Mouse (Mus musculus): ENCODE results near the gene Lamp1.

The Lamp1 gene

GRCm38 (mm10) chr8:13163563-13163962 lies 4.6 kb downstream of the Lamp1 start:
- no peak for DNase-seq (ENCODE audit: low read depth, low spot score)

GRCm38 (mm10) chr8:13164361-13164760 lies 5.4 kb downstream of the Lamp1 start:
- DNase-seq (ENCODE audit: low read depth, low spot score): no peak

GRCm38 (mm10) chr8:13170510-13170909 lies 11.5 kb downstream of the Lamp1 start:
- no peak for DNase-seq (ENCODE audit: low read depth, low spot score)

- no peak for DNase-seq (ENCODE audit: low read depth, low spot score)
Observed at GRCm38 (mm10) chr8:13174305-13174704, 15.3 kb downstream of the Lamp1 start.

- no peak for DNase-seq (ENCODE audit: low read depth, low spot score)
Observed at GRCm38 (mm10) chr8:13174811-13175210, 15.8 kb downstream of the Lamp1 start.

GRCm38 (mm10) chr8:13175650-13176049 lies 16.7 kb downstream of the Lamp1 start:
- DNase-seq (ENCODE audit: low read depth, low spot score): no peak

- DNase-seq (ENCODE audit: low read depth, low spot score): no peak
Observed at GRCm38 (mm10) chr8:13177173-13177852, 18.4 kb downstream of the Lamp1 start.

- no peak for DNase-seq (ENCODE audit: low read depth, low spot score)
Observed at GRCm38 (mm10) chr8:13178137-13178536, 19.2 kb downstream of the Lamp1 start.

- DNase-seq (ENCODE audit: low read depth, low spot score): no peak
Observed at GRCm38 (mm10) chr8:13179482-13179881, 20.5 kb downstream of the Lamp1 start.

GRCm38 (mm10) chr8:13179948-13180347 lies 21.0 kb downstream of the Lamp1 start:
- DNase-seq (ENCODE audit: low read depth, low spot score): no peak

- DNase-seq (ENCODE audit: low read depth, low spot score): no peak
Observed at GRCm38 (mm10) chr8:13180408-13180807, 21.4 kb downstream of the Lamp1 start.

GRCm38 (mm10) chr8:13180911-13181690 lies 22.1 kb downstream of the Lamp1 start:
- no peak for DNase-seq (ENCODE audit: low read depth, low spot score)

- no peak for DNase-seq (ENCODE audit: low read depth, low spot score)
Observed at GRCm38 (mm10) chr8:13181691-13181976, 22.7 kb downstream of the Lamp1 start.

GRCm38 (mm10) chr8:13186819-13187218 lies 27.9 kb downstream of the Lamp1 start:
- DNase-seq (ENCODE audit: low read depth, low spot score): no peak

GRCm38 (mm10) chr8:13187229-13187628 lies 28.3 kb downstream of the Lamp1 start:
- no peak for DNase-seq (ENCODE audit: low read depth, low spot score)

GRCm38 (mm10) chr8:13187638-13188037 lies 28.7 kb downstream of the Lamp1 start:
- no peak for DNase-seq (ENCODE audit: low read depth, low spot score)

- no peak for DNase-seq (ENCODE audit: low read depth, low spot score)
Observed at GRCm38 (mm10) chr8:13188052-13188555, 29.1 kb downstream of the Lamp1 start.

- no peak for DNase-seq (ENCODE audit: low read depth, low spot score)
Observed at GRCm38 (mm10) chr8:13188857-13189256, 29.9 kb downstream of the Lamp1 start.

- no peak for DNase-seq (ENCODE audit: low read depth, low spot score)
Observed at GRCm38 (mm10) chr8:13190235-13190634, 31.3 kb downstream of the Lamp1 start.

- no peak for DNase-seq (ENCODE audit: low read depth, low spot score)
Observed at GRCm38 (mm10) chr8:13194818-13195217, 35.9 kb downstream of the Lamp1 start.

- DNase-seq (ENCODE audit: low read depth, low spot score): no peak
Observed at GRCm38 (mm10) chr8:13197493-13197892, 38.5 kb downstream of the Lamp1 start.

GRCm38 (mm10) chr8:13199385-13200061 lies 40.6 kb downstream of the Lamp1 start:
- DNase-seq (ENCODE audit: low read depth, low spot score): no peak

All from c-Kit-negative CD71-positive TER-119-positive erythroid progenitor cells, embryonic 14.5 days (primary cell).